Mouse (Mus musculus): Measurements from ENCODE around the gene Rhob. TPM values are rescaled to one million over a fixed set of nuclear protein-coding genes. Genes with fewer than 3 reads are reported as not detected.

The Rhob gene
- polyA plus RNA-seq, 1 experiment from 2014 or later, result 23.2 TPM

DNA sequence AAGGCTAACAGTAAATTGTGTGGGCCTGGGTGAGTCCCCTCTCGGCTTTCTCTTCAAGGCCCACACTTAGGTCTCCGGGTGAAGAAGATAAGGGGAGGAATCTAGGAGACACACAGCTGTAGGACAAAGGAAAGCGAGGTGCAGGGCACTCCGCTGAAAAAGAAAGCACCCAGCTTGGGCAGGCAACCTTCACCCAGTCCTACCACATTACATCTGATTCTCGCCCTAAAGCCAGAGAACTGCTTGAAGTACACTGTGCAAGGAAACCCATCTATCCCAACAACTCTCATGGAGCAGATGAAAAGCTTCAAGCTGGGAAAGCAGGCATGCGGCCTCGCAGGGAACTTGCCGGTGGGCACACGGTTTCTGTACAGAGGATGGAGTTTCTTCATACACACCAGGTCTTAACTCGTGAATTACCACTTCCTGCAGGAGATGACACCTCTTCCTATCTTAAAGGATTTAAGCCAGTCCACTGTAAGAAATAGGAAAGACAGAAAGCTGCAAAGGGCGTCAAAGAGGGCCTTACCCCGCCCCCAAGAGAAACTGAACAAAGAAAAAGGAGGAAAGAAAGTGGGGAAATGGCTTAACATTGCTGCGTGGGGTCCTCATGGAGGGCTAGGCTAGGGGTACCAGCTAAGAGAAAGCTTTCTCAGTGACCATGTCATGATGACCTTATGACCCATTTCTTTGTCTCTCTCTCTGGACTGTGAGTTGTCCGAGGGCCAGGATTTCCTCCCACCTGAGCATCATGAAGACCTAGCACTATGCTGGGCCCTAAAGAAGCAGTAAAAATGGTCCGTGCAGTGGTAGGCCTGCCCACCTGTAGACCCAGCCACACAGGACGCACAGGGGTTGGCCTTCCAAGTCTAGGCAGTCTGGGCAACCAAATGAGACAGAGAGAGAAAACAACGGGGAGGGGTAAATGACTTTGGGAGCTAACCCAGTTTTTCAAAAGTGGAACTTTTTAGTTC, 1.1 kb upstream of the Rhob start:
- H3K4me2 ChIP-seq, result peak overlapping the region; percentile 95
- DNase-seq (ENCODE audit: low spot score) (peak; percentile 50), ATAC-seq (replicated peaks; ENCODE audit: low FRiP score) (no peak)
- no peaks in the 10 kb centered on the region for H3K36me3 ChIP-seq (ENCODE audit: control insufficient read depth, insufficient read depth, low read length)
- 47% methylated on average over 17 of the region's 17 CpGs for WGBS
- H3K9ac ChIP-seq (ENCODE audit: low read depth, low read length), result peak overlapping the region; percentile 72
- H3K27ac ChIP-seq (ENCODE audit: low read depth, low read length), result peak overlapping the region; percentile 95
- H3K4me1 ChIP-seq (replicated peaks; ENCODE audit: control insufficient read depth, insufficient read depth, low read length), result peaks cover 24% of the 10 kb centered on the region
- no peaks in the 10 kb centered on the region for H3K27me3 ChIP-seq (replicated peaks; ENCODE audit: control insufficient read depth, insufficient read depth, low read length)
- peak overlapping the region; percentile 75 for H3K4me3 ChIP-seq (ENCODE audit: low read depth, low read length)
- H3K9me3 ChIP-seq (ENCODE audit: control insufficient read depth, low read length), result no peaks in the 10 kb centered on the region

DNA sequence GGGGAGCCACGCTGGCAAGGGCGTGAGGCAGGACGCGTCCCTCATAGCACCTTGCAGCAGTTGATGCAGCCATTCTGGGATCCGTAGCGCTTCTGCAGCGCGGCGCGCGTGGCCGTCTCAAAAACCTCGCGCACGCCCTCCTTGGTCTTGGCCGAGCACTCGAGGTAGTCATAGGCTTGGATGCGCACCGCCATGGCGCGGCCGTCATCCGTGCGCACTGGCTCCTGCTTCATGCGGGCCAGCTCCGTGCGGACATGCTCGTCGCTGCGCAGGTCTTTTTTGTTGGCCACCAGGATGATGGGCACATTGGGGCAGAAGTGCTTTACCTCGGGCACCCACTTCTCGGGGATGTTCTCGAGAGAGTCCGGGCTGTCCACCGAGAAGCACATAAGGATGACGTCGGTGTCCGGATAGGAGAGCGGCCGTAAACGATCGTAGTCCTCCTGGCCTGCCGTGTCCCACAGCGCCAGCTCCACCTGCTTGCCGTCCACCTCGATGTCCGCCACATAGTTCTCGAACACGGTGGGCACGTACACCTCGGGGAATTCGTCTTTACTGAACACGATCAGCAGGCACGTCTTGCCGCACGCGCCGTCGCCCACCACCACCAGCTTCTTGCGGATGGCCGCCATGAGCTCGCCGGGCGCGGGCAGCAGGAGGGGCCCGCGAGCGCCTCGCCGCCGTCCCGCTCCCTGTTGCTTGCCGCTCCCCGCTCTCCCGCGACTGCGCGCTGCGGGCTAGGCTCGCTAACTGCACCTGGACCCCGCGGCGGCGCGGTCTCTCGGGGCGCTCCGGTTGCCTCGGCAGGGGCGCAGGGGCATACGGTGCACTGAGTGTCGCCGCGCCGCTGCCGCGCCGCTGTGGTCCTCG, 573 bp downstream of the Rhob start:
- Histone ChIP-seq H3K27ac (ENCODE audit: low read depth, low read length) (peak overlapping the region; percentile 95), H3K27me3 (replicated peaks; ENCODE audit: control insufficient read depth, insufficient read depth, low read length) (no peaks in the 10 kb centered on the region), H3K4me1 (replicated peaks; ENCODE audit: control insufficient read depth, insufficient read depth, low read length) (peaks cover 26% of the 10 kb centered on the region), H3K36me3 (ENCODE audit: control insufficient read depth, insufficient read depth, low read length) (no peaks in the 10 kb centered on the region), H3K9ac (ENCODE audit: low read depth, low read length) (peak overlapping the region; percentile 85), H3K9me3 (ENCODE audit: control insufficient read depth, low read length) (no peaks in the 10 kb centered on the region), H3K4me2 (peak overlapping the region; percentile 95), H3K4me3 (ENCODE audit: low read depth, low read length) (peak overlapping the region; percentile 75)
- WGBS, result 1% methylated on average over 96 of the region's 99 CpGs
- DNase-seq (ENCODE audit: low spot score), result peak; percentile 78
- peak; percentile 54 for ATAC-seq (replicated peaks; ENCODE audit: low FRiP score)

DNA sequence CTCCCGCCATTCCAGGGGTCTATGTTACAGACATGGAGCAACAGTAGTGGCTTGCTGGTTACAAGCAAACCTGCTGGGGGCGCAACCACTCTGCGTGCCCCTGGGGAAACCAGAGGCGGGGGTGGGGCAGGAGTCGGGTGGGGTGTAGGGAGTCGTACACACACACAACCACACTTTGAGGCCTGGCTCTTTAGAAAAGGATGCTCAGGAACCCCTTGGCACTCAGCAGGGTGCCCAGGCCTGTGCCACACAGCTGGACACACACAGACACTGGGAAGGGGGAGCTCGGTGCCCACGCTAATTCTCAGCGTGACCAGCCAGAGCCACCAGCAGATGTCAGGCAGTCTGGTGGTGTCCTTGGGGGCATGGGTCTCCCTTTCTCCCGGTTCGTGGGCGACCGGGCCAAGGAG, 1.2 kb downstream of the Rhob start:
- Histone ChIP-seq H3K4me3 (ENCODE audit: low read depth, low read length) (peak overlapping the region; percentile 75), H3K9ac (ENCODE audit: low read depth, low read length) (peak overlapping the region; percentile 85), H3K4me1 (replicated peaks; ENCODE audit: control insufficient read depth, insufficient read depth, low read length) (peaks cover 26% of the 10 kb centered on the region), H3K9me3 (ENCODE audit: control insufficient read depth, low read length) (no peaks in the 10 kb centered on the region), H3K27me3 (replicated peaks; ENCODE audit: control insufficient read depth, insufficient read depth, low read length) (no peaks in the 10 kb centered on the region), H3K4me2 (peak overlapping the region; percentile 95), H3K27ac (ENCODE audit: low read depth, low read length) (peak overlapping the region; percentile 95), H3K36me3 (ENCODE audit: control insufficient read depth, insufficient read depth, low read length) (no peaks in the 10 kb centered on the region)
- 8% methylated on average over 13 of the region's 13 CpGs for WGBS
- DNase-seq (ENCODE audit: low spot score) (no peak), ATAC-seq (replicated peaks; ENCODE audit: low FRiP score) (no peak; the same call in 1 of the 2 replicates)

DNA sequence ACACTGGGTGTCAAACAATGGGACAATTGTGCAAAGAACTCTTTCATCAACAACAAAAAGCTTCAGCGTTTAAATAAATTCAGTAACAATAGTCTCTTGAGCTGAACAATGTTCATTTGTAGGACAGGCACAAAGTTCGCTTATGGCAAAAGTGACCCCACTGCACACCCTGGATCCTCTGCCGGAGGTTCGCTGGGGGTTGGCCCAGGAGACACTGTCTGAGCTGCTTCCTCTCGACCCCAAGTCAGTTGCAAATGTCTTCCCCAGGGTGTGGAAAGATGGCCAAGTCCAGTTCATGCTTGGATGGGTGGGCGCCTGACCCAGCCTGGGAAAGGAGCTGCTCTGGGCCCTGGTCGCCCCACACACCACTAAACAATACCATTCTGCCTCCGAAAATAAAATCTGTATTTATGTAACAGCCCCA, 1.6 kb downstream of the Rhob start:
- ATAC-seq (replicated peaks; ENCODE audit: low FRiP score), result no peak
- Histone ChIP-seq H3K27ac (ENCODE audit: low read depth, low read length) (0 out of 2 replicates have a peak overlapping the region, but pooled peaks have one; percentile 95), H3K9me3 (ENCODE audit: control insufficient read depth, low read length) (no peaks in the 10 kb centered on the region), H3K4me1 (replicated peaks; ENCODE audit: control insufficient read depth, insufficient read depth, low read length) (peaks cover 26% of the 10 kb centered on the region), H3K4me3 (ENCODE audit: low read depth, low read length) (peak overlapping the region; percentile 75), H3K27me3 (replicated peaks; ENCODE audit: control insufficient read depth, insufficient read depth, low read length) (no peaks in the 10 kb centered on the region), H3K9ac (ENCODE audit: low read depth, low read length) (peak overlapping the region; percentile 85), H3K4me2 (peak overlapping the region; percentile 95), H3K36me3 (ENCODE audit: control insufficient read depth, insufficient read depth, low read length) (no peaks in the 10 kb centered on the region)
- no peak for DNase-seq (ENCODE audit: low spot score)
- 51% methylated on average over 8 of the region's 8 CpGs for WGBS

DNA sequence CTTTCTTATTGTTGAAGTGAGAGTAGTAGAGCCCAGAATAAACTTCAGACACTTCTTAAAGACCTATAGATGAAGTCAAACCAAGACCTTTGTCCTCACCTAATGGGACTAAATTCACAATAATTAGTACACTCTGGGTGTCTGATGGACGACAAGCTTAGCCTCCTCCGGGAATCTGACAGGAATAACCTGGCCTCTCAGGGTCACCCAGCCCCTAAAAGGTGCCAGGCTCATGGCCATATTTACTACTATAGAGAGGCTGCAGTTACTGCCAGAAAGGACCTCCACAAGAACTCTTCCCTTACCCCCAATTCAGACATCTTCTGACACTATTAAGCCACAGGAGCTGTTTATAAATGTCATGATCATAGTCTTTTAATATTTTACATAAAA, 2.5 kb downstream of the Rhob start:
- no peaks in the 10 kb centered on the region for H3K9me3 ChIP-seq (ENCODE audit: control insufficient read depth, low read length)
- no peak for DNase-seq (ENCODE audit: low spot score)
- H3K4me2 ChIP-seq, result peak overlapping the region; percentile 95
- H3K36me3 ChIP-seq (ENCODE audit: control insufficient read depth, insufficient read depth, low read length), result no peaks in the 10 kb centered on the region
- H3K27me3 ChIP-seq (replicated peaks; ENCODE audit: control insufficient read depth, insufficient read depth, low read length), result no peaks in the 10 kb centered on the region
- no peak overlapping the region for H3K4me3 ChIP-seq (ENCODE audit: low read depth, low read length)
- no peak overlapping the region for H3K9ac ChIP-seq (ENCODE audit: low read depth, low read length)
- WGBS, result 45% methylated on average over 2 of the region's 2 CpGs
- H3K27ac ChIP-seq (ENCODE audit: low read depth, low read length), result no peak overlapping the region
- no peak for ATAC-seq (replicated peaks; ENCODE audit: low FRiP score)
- peaks cover 26% of the 10 kb centered on the region for H3K4me1 ChIP-seq (replicated peaks; ENCODE audit: control insufficient read depth, insufficient read depth, low read length)

DNA sequence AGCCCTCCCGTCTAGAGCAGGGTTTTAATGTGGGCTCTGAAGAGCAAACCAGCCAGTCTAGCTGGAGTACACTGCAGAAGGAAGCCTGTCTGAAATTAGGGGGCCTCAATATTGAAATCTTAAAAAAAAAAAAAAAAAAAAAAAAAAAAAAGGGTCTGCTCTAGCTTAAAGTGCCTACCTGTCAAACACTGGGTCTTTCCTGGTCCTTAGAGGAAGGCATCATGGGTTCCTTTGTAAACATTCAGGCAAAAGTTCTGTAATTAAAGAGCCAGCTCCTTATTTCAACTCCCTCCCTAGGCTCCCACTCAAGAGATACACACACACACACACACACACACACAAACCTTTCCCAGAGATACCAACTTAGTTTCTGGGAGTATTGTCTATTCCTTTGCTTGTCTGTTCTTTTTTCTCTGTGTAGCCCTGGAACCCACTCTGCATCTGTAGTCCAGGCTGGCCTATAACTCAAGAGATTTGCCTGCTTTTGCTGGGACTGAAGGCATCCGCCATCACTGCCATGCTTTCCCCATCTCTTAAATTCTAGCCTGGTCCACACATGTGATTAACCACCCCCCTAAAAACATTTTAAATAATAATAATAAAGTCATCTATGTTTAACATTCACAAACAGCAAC, 3.0 kb downstream of the Rhob start:
- H3K36me3 ChIP-seq (ENCODE audit: control insufficient read depth, insufficient read depth, low read length), result no peaks in the 10 kb centered on the region
- H3K4me2 ChIP-seq, result peak overlapping the region; percentile 19; the same call in 1 of the 2 replicates
- DNase-seq (ENCODE audit: low spot score) (no peak), ATAC-seq (replicated peaks; ENCODE audit: low FRiP score) (no peak)
- no peaks in the 10 kb centered on the region for H3K27me3 ChIP-seq (replicated peaks; ENCODE audit: control insufficient read depth, insufficient read depth, low read length)
- no peak overlapping the region for H3K4me3 ChIP-seq (ENCODE audit: low read depth, low read length)
- peaks cover 26% of the 10 kb centered on the region for H3K4me1 ChIP-seq (replicated peaks; ENCODE audit: control insufficient read depth, insufficient read depth, low read length)
- no peak overlapping the region for H3K9ac ChIP-seq (ENCODE audit: low read depth, low read length)
- no peak overlapping the region for H3K27ac ChIP-seq (ENCODE audit: low read depth, low read length)
- H3K9me3 ChIP-seq (ENCODE audit: control insufficient read depth, low read length), result no peaks in the 10 kb centered on the region
- 59% methylated on average over 2 of the region's 2 CpGs for WGBS

DNA sequence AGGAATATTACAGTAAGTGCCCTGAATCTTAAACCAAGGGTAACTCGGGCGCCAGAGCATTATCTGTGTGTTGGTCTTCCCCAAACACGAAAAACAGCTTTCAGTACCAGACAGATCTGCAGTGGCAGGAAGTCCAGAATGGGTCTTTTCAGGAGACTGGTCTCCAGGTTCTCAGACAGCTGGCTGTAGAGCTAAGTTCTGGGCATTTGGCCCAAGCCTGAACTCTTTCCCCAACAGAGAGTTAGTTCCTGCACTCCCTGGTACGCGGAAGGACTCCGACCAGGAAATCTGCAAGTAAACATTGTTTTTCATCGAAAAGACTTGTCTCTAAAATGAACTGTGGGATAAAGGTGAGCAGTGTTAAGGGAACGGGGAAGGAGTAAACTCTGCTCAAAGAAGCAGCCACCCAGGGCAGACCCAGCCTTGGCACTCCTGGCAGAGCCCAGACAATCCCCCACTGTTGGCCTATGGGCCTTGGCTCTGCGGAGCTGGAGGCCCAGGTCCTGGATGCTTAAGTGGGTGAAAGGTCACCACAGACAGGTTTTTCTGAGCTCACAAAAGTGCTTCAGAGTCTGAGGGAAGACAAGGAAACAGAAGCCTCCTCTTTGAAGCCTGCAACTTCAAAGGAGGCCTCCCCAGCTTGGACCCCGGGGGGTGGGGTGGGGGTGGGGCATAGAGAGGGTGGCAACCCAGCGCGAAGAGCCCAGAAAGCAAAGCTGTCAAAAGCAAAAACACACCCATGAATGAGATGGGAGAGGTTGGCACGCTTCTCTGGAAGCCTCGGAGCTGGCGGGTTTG, 3.7 kb downstream of the Rhob start:
- Histone ChIP-seq H3K4me3 (ENCODE audit: low read depth, low read length) (no peak overlapping the region), H3K9me3 (ENCODE audit: control insufficient read depth, low read length) (no peaks in the 10 kb centered on the region), H3K4me1 (replicated peaks; ENCODE audit: control insufficient read depth, insufficient read depth, low read length) (peaks cover 24% of the 10 kb centered on the region), H3K9ac (ENCODE audit: low read depth, low read length) (no peak overlapping the region), H3K27me3 (replicated peaks; ENCODE audit: control insufficient read depth, insufficient read depth, low read length) (no peaks in the 10 kb centered on the region), H3K27ac (ENCODE audit: low read depth, low read length) (0 out of 2 replicates have a peak overlapping the region, but pooled peaks have one; percentile 8), H3K36me3 (ENCODE audit: control insufficient read depth, insufficient read depth, low read length) (no peaks in the 10 kb centered on the region), H3K4me2 (no peak overlapping the region)
- WGBS, result 33% methylated on average over 15 of the region's 15 CpGs
- DNase-seq (ENCODE audit: low spot score) (no peak), ATAC-seq (replicated peaks; ENCODE audit: low FRiP score) (no peak)
